Mouse (Mus musculus) MEL (cell line): Measurements from ENCODE around the gene Smlr1.

Experiments
- CHD2 ChIP-seq: IDR thresholded peaks from 2 replicates; pipeline ENCODE4 v1.6.1; 2011; ENCODE audit warnings: low read length, improper control_type of control experiment
- CTCF ChIP-seq, 3 experiments: IDR thresholded peaks in 2 of 3; conservative IDR thresholded peaks in 1 of 3; 2 replicates each; pipeline ENCODE4 v1.5.1; 2011 to 2012; ENCODE audit warnings: low read length in 3 of 3, low read depth in 2 of 3, mild to moderate bottlenecking in 2 of 3, improper control_type of control experiment in 1 of 3, inconsistent platforms in 1 of 3, mixed read lengths in 1 of 3, moderate library complexity in 1 of 3; ENCODE audit not compliant: control insufficient read depth in 1 of 3, insufficient read depth in 1 of 3, poor library complexity in 1 of 3, severe bottlenecking in 1 of 3
- GATA1 ChIP-seq: IDR thresholded peaks from 2 replicates; pipeline ENCODE4 v1.6.1; 2011; ENCODE audit warnings: low read depth, low read length, improper control_type of control experiment
- KAT2A ChIP-seq: conservative IDR thresholded peaks from 2 replicates; pipeline ENCODE4 v1.6.1; 2012; ENCODE audit warnings: low read depth, low read length, improper control_type of control experiment, inconsistent platforms
- MAX ChIP-seq: IDR thresholded peaks from 2 replicates; pipeline ENCODE4 v1.6.1; 2011; ENCODE audit warnings: low read length, improper control_type of control experiment
- MXI1 ChIP-seq: IDR thresholded peaks from 2 replicates; pipeline ENCODE4 v1.6.1; 2011; ENCODE audit warnings: mild to moderate bottlenecking, low read depth, low read length, improper control_type of control experiment
- POLR2A ChIP-seq, 2 experiments: IDR thresholded peaks; 2 replicates each; pipeline ENCODE4 v1.6.1; 2011 to 2012; ENCODE audit warnings: low read length in 2 of 2, mild to moderate bottlenecking in 2 of 2, control low read depth in 1 of 2, improper control_type of control experiment in 1 of 2, low read depth in 1 of 2, moderate library complexity in 1 of 2; ENCODE audit not compliant: control insufficient read depth in 1 of 2, insufficient read depth in 1 of 2, poor library complexity in 1 of 2

DNA sequence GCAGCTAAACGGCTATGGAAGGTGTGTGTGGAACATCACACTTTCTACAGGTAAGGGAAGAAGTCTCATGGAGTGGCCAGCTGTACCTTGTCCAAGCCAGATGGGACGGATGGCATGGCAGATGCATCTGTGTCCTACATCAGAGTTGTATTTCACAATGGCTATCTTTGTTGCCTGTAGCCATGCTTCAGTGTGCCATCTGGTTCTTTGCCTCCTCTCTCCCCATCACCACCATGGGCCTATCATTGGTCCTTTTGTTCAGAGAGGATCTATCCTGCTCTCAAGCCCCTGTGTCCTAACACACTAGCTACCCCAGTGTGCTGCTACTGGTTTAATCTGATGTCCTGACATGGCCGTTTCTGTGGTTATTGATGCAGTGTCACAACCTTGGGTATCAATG is 56.4 kb downstream of the Smlr1 start:
- TF ChIP-seq KAT2A (no peak), CTCF (IDR thresholded peaks at IDR 0.05 in 2 of 3, conservative IDR thresholded peaks at IDR 0.05 in 1 of 3; ENCODE audit: control insufficient read depth in 1 of 3, insufficient read depth in 1 of 3, low read depth in 2 of 3, low read length in 3 of 3, poor library complexity in 1 of 3, severe bottlenecking in 1 of 3) (no peak), GATA1 (no peak), MAX (no peak), MXI1 (no peak), POLR2A (IDR thresholded peaks at IDR 0.05; ENCODE audit: control insufficient read depth in 1 of 2, insufficient read depth in 1 of 2, low read depth in 1 of 2, low read length in 2 of 2, poor library complexity in 1 of 2) (no peak), CHD2 (no peak)
